Mouse (Mus musculus) neural tube, embryonic 14.5 days (tissue): ENCODE measurements around the gene Trnp1. TPM values are rescaled to one million over a fixed set of nuclear protein-coding genes. Genes with fewer than 3 reads are reported as not detected.

Experiments
- ATAC-seq: fragments of 200-750 bp; cut with Nextera tagmentation; 2 replicates; pipeline ENCODE4 v1.8.0; 2017; ENCODE audit warnings: low read depth, mild to moderate bottlenecking, moderate TSS enrichment, moderate library complexity
- H3K27ac ChIP-seq: fragments of 300-500 bp; sonication (generic); 2 replicates; pipeline ENCODE4 v1.5.1; 2014; ENCODE audit warnings: low read depth, mild to moderate bottlenecking, control low read depth, low read length, moderate library complexity, mixed read lengths
- H3K27me3 ChIP-seq: fragments of 300-500 bp; sonication (generic); 2 replicates; pipeline ENCODE4 v1.6.1; 2014; ENCODE audit warnings: low read length; ENCODE audit not compliant: control insufficient read depth, insufficient read depth
- H3K36me3 ChIP-seq: fragments of 300-500 bp; sonication (generic); 2 replicates; pipeline ENCODE4 v1.6.1; 2014; ENCODE audit warnings: low read length, mixed read lengths; ENCODE audit not compliant: control insufficient read depth, insufficient read depth
- H3K4me1 ChIP-seq: fragments of 300-500 bp; sonication (generic); 2 replicates; pipeline ENCODE4 v1.6.1; 2014; ENCODE audit warnings: low read length; ENCODE audit not compliant: control insufficient read depth, insufficient read depth
- H3K4me2 ChIP-seq: fragments of 300-500 bp; sonication (generic); 2 replicates; pipeline ENCODE4 v1.6.1; 2014; ENCODE audit warnings: mild to moderate bottlenecking, low read depth, low read length, control low read depth
- H3K4me3 ChIP-seq: fragments of 300-500 bp; sonication (generic); 2 replicates; pipeline ENCODE4 v1.5.1; 2014; ENCODE audit warnings: low read depth, low read length, control low read depth, mixed read lengths
- H3K9ac ChIP-seq: fragments of 300-500 bp; sonication (generic); replicated peaks from 2 replicates; pipeline ENCODE4 v1.6.1; 2014; ENCODE audit warnings: low read depth, mild to moderate bottlenecking, control low read depth, low read length, mixed read lengths
- H3K9me3 ChIP-seq: fragments of 300-500 bp; sonication (generic); 2 replicates; pipeline ENCODE4 v1.6.1; 2016; ENCODE audit warnings: low read length; ENCODE audit not compliant: control insufficient read depth
- WGBS: fragments of 180-500 bp; shearing (Covaris S2); extraction: QIAGEN DNeasy Blood & Tissue Kit; methylation state at CpG from one replicate; pipeline ENCODE4 v1.1.7; 2014; 5-methylcytosine and 5-hydroxymethylcytosine counted together
- polyA plus RNA-seq: library from polyadenylated mRNA; unstranded; fragments of >200 nt; fragmentation: Nextera tagmentation; extraction: Ambion mirVana; gene quantifications from 2 replicates; pipeline ENCODE4 v1.2.1, GENCODE M21; 2014

The Trnp1 gene
- polyA plus RNA-seq, 1 experiment from 2014 or later: 11.2 TPM

GRCm38 (mm10) chr4:133458044-133458443, 40.3 kb downstream of the Trnp1 start:
- no peak overlapping the region for H3K27ac ChIP-seq
- ATAC-seq: no peak
- 75% methylated on average over 3 of the region's 3 CpGs for WGBS

GRCm38 (mm10) chr4:133452433-133452832, 45.9 kb downstream of the Trnp1 start:
- H3K27me3 ChIP-seq: no peaks in the 10 kb centered on the region
- 70% methylated on average over 4 of the region's 7 CpGs for WGBS

More at GRCm38 (mm10) chr4:133458044-133458443, 40.3 kb downstream of the Trnp1 start:
- no peak overlapping the region for H3K9ac ChIP-seq
- no peak overlapping the region for H3K4me3 ChIP-seq
- no peaks in the 10 kb centered on the region for H3K4me1 ChIP-seq
- H3K4me2 ChIP-seq: no peak overlapping the region
- H3K36me3 ChIP-seq: no peaks in the 10 kb centered on the region
- H3K27me3 ChIP-seq: no peaks in the 10 kb centered on the region
- no peaks in the 10 kb centered on the region for H3K9me3 ChIP-seq

GRCm38 (mm10) chr4:133451536-133451935, 46.8 kb downstream of the Trnp1 start:
- 8% methylated on average over 10 of the region's 10 CpGs for WGBS
- Histone ChIP-seq H3K27ac (no peak overlapping the region), H3K4me1 (0 out of 2 replicates have a peak, but pooled peaks cover 3% of the 10 kb centered on the region), H3K36me3 (no peaks in the 10 kb centered on the region), H3K9me3 (no peaks in the 10 kb centered on the region), H3K4me3 (no peak overlapping the region), H3K9ac (no peak overlapping the region), H3K27me3 (no peaks in the 10 kb centered on the region), H3K4me2 (no peak overlapping the region)
- ATAC-seq: no peak

More at GRCm38 (mm10) chr4:133452433-133452832, 45.9 kb downstream of the Trnp1 start:
- H3K36me3 ChIP-seq: no peaks in the 10 kb centered on the region
- no peak overlapping the region for H3K4me3 ChIP-seq
- ATAC-seq: no peak
- H3K4me1 ChIP-seq: 0 out of 2 replicates have a peak, but pooled peaks cover 3% of the 10 kb centered on the region
- H3K27ac ChIP-seq: no peak overlapping the region
- no peak overlapping the region for H3K4me2 ChIP-seq
- H3K9me3 ChIP-seq: no peaks in the 10 kb centered on the region
- no peak overlapping the region for H3K9ac ChIP-seq

GRCm38 (mm10) chr4:133449726-133450125, 48.6 kb downstream of the Trnp1 start:
- 15% methylated on average over 13 of the region's 13 CpGs for WGBS

GRCm38 (mm10) chr4:133448708-133449388, 49.5 kb downstream of the Trnp1 start:
- H3K27ac ChIP-seq: no peak overlapping the region
- no peaks in the 10 kb centered on the region for H3K9me3 ChIP-seq
- no peak overlapping the region for H3K9ac ChIP-seq
- WGBS: 39% methylated on average over 8 of the region's 8 CpGs
- no peak overlapping the region for H3K4me3 ChIP-seq
- no peaks in the 10 kb centered on the region for H3K27me3 ChIP-seq
- H3K4me2 ChIP-seq: no peak overlapping the region
- 0 out of 2 replicates have a peak, but pooled peaks cover 3% of the 10 kb centered on the region for H3K4me1 ChIP-seq
- ATAC-seq: no peak
- H3K36me3 ChIP-seq: no peaks in the 10 kb centered on the region

More at GRCm38 (mm10) chr4:133449726-133450125, 48.6 kb downstream of the Trnp1 start:
- Histone ChIP-seq H3K4me3 (no peak overlapping the region), H3K27ac (no peak overlapping the region), H3K9me3 (no peaks in the 10 kb centered on the region), H3K27me3 (no peaks in the 10 kb centered on the region), H3K36me3 (no peaks in the 10 kb centered on the region), H3K4me1 (0 out of 2 replicates have a peak, but pooled peaks cover 3% of the 10 kb centered on the region), H3K9ac (no peak overlapping the region), H3K4me2 (peak overlapping the region; percentile 17; the same call in 1 of the 2 replicates)
- no peak for ATAC-seq

- 0 out of 2 replicates have a peak, but pooled peaks cover 3% of the 10 kb centered on the region for H3K4me1 ChIP-seq
- H3K4me2 ChIP-seq: no peak overlapping the region
- no peak overlapping the region for H3K4me3 ChIP-seq
- no peak overlapping the region for H3K9ac ChIP-seq
- H3K27me3 ChIP-seq: no peaks in the 10 kb centered on the region
- no peaks in the 10 kb centered on the region for H3K36me3 ChIP-seq
- H3K9me3 ChIP-seq: no peaks in the 10 kb centered on the region
- ATAC-seq: no peak
- 78% methylated on average over 11 of the region's 11 CpGs for WGBS
- no peak overlapping the region for H3K27ac ChIP-seq
These were observed 50.4 kb downstream of the Trnp1 start for GRCm38 (mm10) chr4:133447967-133448366.

- Histone ChIP-seq H3K27me3 (no peaks in the 10 kb centered on the region), H3K36me3 (no peaks in the 10 kb centered on the region), H3K4me3 (no peak overlapping the region), H3K4me1 (0 out of 2 replicates have a peak, but pooled peaks cover 3% of the 10 kb centered on the region), H3K4me2 (no peak overlapping the region), H3K27ac (no peak overlapping the region), H3K9ac (no peak overlapping the region), H3K9me3 (no peaks in the 10 kb centered on the region)
- WGBS: 59% methylated on average over 5 of the region's 5 CpGs
- ATAC-seq: no peak
These were observed 51.0 kb downstream of the Trnp1 start for GRCm38 (mm10) chr4:133447366-133447765.

- no peak for ATAC-seq
- Histone ChIP-seq H3K27me3 (no peaks in the 10 kb centered on the region), H3K4me2 (no peak overlapping the region), H3K4me3 (no peak overlapping the region), H3K9me3 (no peaks in the 10 kb centered on the region), H3K9ac (no peak overlapping the region), H3K4me1 (0 out of 2 replicates have a peak, but pooled peaks cover 3% of the 10 kb centered on the region), H3K27ac (no peak overlapping the region), H3K36me3 (no peaks in the 10 kb centered on the region)
- WGBS: 91% methylated on average over 5 of the region's 5 CpGs
These were observed 52.6 kb downstream of the Trnp1 start for GRCm38 (mm10) chr4:133445727-133446126.

- no peak for ATAC-seq
- Histone ChIP-seq H3K27me3 (no peaks in the 10 kb centered on the region), H3K4me2 (no peak overlapping the region), H3K9me3 (no peaks in the 10 kb centered on the region), H3K4me1 (peaks cover 5% of the 10 kb centered on the region; the same call in 1 of the 2 replicates), H3K9ac (no peak overlapping the region), H3K36me3 (no peaks in the 10 kb centered on the region), H3K4me3 (no peak overlapping the region), H3K27ac (0 out of 2 replicates have a peak overlapping the region, but pooled peaks have one; percentile 22)
- WGBS: 55% methylated on average over 5 of the region's 5 CpGs
These were observed 55.3 kb downstream of the Trnp1 start for GRCm38 (mm10) chr4:133443085-133443484.
